Mouse (Mus musculus) kidney, adult 2 months (tissue): ENCODE measurements around the gene Copz1.

Experiments used
- CTCF ChIP-seq: fragments of 200-500 bp; conservative IDR thresholded peaks from 2 replicates; pipeline ENCODE4 v1.5.1; 2011; ENCODE audit warnings: low read depth, mild to moderate bottlenecking, control low read depth, low read length, moderate library complexity, mixed read lengths; ENCODE audit not compliant: insufficient read depth, insufficient read length
- POLR2A ChIP-seq: fragments of 200-500 bp; IDR thresholded peaks from one replicate; pipeline ENCODE4 v1.6.1; 2011; ENCODE audit warnings: low read depth, low read length, control low read depth

DNA sequence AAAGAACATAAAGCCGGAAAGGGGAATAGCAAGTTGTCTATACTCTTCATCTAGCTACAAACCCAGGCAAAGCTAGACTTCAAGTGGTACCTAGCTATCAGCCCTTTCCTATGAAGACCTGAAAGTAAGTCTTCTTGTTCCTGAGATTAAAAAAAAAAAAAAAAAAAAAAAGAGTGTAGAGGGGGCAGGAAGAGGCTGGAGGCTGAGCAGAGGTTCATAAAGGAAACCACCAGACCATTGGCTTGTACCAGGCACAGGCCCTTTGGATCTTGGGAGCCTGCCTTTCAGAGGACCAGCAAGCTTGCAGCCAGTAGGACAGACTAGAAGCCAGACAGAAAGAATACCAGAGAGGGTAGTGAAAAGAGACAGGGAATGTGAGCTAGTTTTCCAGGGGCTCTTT, 19.2 kb upstream of the Copz1 start:
- TF ChIP-seq POLR2A (no peak), CTCF (no peak)
